Mouse (Mus musculus) midbrain, embryonic 13.5 days (tissue): ENCODE results near the gene Barhl1. TPM values are rescaled to one million over a fixed set of nuclear protein-coding genes. Genes with fewer than 3 reads are reported as not detected.

Experiments
- polyA plus RNA-seq: library from polyadenylated mRNA; unstranded; fragments of >200 nt; fragmentation: Nextera tagmentation; extraction: Ambion mirVana; gene quantifications from 2 replicates; pipeline ENCODE4 v1.2.1, GENCODE M21; 2015

The Barhl1 gene
- polyA plus RNA-seq, 1 experiment from 2014 or later: 41.8 TPM

Other genes starting within 250 kb of the Barhl1 start
- 1.1 and 1.6 TPM in 2 replicates for gene Spaca9, start 216.9 kb downstream of the Barhl1 start, polyA plus RNA-seq
- gene Ak8, start 216.5 kb downstream of the Barhl1 start, polyA plus RNA-seq: 2.2 and 2.6 TPM in 2 replicates
- 21.3 and 22.0 TPM in 2 replicates for gene Gtf3c4, start 76.3 kb downstream of the Barhl1 start, polyA plus RNA-seq
- gene Ddx31, start 76.3 kb downstream of the Barhl1 start, polyA plus RNA-seq: 14.1 and 16.9 TPM in 2 replicates
- gene Cfap77, start 138.4 kb upstream of the Barhl1 start, polyA plus RNA-seq: 0.48 and 0.63 TPM in 2 replicates
- gene Ttf1, start 143.6 kb upstream of the Barhl1 start, polyA plus RNA-seq: 10.1 and 10.4 TPM in 2 replicates
- gene Setx, start 207.5 kb upstream of the Barhl1 start, polyA plus RNA-seq: 14.3 and 16.1 TPM in 2 replicates